Mouse (Mus musculus): ENCODE data around the gene Igsf3.

Gene Igsf3

DNA sequence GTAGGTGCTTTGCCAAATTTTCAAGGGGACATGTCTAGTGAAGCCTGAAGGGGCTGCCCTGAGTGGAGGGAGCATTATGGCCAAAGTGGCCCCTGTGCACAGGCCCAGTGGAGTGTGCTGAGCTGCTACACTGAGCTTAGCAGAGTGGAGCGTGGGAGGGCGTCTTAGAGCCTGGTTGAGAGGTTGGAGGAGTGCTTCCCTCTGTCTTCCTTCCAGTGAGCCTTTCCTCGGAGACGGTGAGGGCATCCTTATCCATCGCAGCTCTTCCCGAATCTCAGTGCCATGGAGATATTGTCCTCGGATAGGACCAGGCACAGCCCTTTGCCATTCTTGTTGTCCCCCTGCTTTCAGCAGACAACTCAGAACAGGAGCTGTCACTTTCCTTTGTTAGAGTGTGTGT is 84.2 kb downstream of the Igsf3 start:
- no peak for DNase-seq

DNA sequence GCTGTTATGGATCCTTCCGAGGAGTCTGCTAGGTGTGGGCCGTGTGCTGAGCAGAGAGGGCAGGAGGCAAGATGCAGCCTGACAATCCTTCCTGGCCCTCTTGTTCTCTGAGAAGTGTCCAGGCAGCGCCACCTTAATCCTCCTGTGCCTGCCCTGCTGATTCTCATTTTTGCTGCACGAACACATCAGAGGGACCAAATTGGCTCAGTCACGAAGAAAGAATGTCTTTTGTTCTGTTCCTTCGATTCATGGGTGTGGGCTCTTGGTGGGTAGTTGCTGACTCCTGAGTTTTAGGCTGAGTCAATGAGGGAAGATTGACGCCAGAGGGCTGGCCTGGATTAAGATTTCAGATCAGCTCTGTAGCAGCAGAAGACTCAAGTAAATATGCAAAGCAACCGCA is 84.9 kb downstream of the Igsf3 start:
- DNase-seq, result no peak

DNA sequence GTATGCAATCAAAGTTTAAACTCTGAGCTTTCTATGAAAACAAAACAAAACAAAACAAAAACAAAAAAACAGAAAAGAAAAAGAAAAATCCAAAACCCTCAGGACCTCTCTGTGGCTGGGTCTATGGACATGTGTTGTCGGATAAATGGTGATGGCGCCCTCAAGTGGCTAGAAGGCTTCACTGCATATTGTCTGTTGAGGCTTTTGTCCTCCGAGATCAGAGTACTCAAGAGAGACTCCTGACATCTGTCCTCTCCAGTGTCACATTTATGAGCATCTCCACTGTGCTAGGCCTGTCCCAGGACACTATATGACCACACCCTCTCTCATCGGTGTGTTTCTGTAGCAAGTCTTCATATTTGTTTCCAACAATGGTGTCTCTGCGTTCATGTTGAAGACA is 85.4 kb downstream of the Igsf3 start:
- DNase-seq, result peak; percentile 81

DNA sequence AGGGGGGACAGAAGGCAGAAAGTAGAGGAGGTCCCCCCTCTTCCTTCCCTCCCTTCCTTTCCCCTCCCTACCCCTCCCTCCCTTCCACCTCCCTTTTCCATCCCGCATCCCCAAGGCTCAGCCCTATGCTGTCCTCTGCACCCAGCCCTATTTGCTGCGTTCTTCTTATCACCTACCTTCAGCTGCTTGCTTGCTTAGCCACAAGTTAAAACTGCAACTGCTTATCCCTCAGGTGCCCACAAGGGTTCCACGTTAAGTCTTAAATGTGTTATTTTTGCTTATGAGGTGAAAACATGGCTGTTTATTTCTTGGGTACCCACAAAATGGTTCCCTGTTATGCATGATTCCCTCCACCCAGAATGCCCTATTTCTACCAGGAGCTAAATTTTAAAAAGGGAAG is 86.6 kb downstream of the Igsf3 start:
- no peak for DNase-seq

DNA sequence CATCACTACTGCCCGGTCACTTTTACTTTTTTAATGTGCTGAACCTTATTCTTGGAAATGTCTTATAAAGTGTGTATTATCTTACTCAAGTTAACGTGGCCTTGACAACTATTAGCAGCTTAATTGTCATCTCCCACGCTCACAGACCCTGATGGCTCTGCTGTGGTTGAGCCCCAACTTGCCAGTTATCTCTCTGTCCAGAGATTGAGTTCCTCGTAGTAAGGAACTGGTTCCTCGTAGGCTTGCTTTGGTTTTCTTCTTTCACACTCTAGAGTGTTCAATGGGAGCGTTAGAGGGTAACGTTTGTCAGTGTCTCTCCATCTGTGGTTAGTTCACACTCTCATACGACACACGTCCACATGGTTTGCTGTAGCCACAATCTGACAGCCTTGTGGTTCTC is 92.8 kb downstream of the Igsf3 start:
- no peak for DNase-seq

DNA sequence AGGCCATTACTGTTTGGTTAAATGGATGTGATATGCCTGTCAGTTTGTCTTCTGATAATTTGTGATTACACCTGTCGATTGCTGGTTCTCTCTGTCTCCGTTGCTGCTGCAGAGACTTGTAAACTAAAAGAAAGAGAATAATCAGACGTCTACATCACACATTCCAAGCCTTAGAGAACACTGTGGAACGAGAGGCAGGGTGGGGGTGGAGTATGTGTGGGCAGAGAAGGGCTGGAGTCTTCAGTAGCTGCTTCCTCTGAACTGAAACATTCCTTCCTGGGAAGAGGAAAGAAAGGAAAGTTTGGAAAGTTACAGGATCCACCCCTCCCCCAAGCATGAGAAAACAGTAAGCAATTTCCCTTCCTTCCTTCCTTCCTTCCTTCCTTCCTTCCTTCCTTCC is 95.0 kb downstream of the Igsf3 start:
- no peak for DNase-seq

DNA sequence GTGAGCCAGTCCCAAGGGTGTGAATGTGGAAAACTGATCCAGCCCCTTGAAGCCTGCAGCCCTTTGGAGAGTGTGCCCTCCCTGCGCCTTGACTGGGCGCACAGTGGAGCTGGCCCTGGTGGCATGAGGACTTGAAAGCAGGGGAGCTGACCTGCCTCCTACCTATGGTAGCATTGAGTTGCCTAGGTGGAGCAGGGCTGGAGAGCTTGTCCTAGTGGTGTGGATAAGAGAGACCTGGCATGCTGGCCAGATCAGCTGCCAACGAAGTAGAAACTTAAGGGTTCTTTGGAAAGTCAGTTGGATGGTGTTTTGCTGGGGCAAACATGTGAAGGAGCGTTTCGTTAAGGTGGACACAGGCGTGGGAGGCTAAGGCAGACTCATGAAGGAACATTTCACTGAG is 105.1 kb downstream of the Igsf3 start:
- no peak for DNase-seq

DNA sequence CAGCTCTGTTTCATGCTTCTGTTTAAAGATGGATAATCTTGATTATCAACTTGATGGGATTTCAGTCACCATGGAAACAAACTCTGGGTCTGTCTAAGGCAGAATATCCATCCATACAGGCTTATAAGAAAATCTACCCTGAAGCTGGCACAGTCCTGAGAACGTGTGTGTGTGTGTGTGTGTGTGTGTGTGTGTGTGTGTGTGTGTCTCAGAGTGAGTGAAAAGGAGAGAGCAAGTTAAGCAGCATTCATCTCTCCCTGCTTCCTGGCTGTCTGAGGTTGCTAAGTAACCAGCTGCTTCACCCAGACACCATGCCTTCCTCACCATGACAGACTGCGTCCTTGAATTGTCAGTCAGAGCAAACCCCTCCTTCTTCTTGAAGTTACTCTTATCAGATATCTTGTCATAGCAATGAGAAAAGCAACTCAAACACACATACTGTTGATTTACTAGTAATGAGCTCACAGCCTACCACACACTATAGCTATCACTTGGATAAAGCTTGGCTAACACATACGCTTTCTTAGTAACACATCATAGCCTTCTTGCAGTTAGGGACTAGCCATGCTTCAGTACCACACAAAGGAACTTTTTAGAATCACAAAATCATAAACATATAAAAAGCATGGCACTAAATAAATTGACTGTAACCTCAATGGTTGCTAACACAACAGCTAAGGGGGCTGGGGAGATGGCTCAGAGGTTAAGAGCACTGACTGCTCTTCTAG is 106.5 kb downstream of the Igsf3 start:
- no peak for DNase-seq

DNA sequence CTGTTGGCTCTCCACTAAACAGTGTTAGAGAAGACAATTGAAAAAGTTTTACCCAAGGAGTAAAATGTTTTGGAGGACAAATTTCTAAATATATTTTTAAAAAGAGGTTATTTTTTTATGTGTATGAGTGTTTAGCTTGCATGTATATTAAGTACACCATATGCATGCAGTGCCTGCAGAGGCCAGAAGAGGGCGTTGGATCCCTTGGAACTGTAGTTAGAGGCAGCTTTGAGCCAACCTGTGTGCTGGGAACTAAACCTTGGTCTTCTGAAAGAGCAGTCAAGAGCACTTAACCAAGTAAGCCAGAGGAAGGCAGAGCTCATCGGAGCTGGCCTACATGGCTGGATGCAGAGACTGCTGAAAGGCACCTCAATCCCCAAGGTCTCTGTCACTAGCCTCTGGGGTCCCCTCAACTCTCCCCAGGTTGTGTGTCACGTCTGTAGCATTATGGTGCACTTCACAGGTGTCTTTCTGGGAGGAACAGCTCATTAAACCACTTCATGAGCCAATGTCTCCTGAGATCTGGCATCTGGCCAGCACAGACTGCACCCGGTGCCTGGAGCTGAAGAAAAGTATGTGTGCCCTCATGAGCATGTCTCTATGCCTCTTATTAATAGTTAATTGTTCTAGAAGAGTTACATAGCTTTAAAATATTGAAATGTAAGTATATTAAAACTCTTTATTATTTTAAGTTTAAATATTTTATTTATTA is 109.3 kb downstream of the Igsf3 start:
- DNase-seq, result no peak

DNA sequence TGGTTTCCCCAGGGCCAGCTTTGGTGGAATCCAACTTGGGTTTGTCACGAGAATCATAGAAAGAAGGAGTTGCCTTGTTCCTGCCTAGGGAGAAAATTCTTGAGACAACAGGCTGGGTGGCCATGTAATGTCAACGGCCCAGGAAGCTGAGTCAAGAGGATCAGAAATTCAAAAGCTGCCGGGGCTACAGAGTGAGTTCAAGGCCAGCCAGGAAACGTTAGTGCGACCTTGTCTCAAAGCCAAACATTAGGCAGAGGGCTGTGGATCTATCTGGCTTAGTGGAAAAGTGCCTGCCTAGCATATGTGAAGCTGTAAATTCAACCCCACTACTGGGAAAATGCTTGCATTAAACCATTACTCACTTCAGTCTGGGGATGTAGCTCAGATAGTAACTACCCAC is 110.6 kb downstream of the Igsf3 start:
- DNase-seq, result no peak

DNA sequence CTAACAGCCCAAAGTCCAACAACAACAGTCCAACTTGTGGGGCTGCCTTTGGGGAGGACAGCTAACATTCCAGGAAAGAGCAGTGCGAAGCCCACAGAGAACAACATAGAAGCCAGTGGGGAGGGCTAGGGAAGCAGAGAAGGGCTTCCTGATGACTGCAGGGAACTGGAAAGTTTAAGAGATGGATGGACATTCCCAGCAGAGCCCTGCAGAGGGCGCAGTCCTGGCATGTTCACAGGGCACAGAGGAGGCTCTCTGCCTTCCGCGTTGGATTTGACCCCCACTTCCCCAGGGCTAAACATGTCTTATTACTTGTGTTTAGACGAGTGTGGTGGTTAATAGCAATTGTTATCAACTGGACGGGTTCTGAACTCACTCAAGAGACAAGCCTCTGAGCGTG is 111.3 kb downstream of the Igsf3 start:
- no peak for DNase-seq

DNA sequence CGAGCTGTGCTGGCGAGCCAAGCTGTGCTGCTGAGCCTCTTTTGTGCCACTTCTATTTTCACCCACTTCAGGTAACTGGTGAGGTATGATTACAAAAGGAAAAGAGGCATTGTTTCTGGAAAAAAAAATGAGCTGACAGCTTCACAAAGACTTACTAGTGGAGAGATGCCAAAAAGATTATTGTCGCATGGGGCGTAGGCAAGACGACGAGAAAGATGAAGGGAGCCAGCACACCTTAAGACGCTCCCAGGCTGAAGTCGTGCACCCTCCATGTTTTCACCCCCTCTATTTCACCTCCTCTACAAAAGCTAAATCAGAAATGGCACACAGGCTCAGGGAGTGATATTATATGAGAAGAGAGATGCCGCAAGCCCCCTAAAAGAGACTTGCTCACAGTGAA is 113.6 kb downstream of the Igsf3 start:
- no peak for DNase-seq

DNA sequence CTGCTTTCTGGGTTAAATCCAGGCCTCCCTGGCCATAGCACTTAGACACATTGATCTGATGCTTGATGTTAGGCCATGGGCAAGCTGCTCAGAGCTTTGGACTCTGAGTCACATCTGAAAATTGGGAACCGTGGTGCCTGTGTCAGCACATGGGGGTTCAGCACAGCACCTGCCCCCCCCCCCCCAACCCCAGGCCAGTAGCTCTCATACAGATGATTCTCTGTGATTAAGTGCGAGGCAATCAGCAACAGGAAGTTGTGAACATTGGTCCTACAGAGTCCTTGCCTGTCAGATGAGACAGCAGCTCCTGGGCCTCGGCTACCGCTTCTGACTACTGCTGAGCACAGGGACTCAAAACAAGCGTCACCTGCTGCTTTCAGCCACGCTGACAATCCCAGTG is 116.0 kb downstream of the Igsf3 start:
- DNase-seq, result no peak

DNA sequence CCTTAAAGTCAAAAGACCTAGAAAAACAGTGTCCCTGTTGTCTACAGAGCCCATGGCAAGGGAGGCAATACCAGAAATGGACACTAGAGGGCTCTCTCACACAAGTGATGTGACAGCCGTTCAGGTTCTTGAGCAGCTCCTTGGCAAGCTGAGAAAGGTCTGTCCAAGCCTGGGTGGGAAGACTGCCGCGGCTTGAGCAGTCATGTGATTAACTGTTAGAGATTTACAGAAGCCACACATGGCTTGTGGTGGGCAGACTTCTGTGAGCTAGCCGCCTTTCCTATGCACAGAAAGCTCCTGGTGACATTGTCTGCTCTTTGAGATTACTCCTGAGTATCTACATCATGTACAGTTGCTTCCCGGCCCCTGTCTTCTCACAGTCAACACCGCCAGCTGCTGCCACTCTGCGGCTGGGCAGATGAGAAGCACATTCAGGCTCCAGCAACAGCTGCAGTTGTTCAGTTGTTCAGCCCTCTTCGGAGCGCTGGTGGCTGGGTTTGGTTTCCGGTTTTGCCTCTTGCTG is 117.1 kb downstream of the Igsf3 start:
- peak; percentile 96 for DNase-seq

DNA sequence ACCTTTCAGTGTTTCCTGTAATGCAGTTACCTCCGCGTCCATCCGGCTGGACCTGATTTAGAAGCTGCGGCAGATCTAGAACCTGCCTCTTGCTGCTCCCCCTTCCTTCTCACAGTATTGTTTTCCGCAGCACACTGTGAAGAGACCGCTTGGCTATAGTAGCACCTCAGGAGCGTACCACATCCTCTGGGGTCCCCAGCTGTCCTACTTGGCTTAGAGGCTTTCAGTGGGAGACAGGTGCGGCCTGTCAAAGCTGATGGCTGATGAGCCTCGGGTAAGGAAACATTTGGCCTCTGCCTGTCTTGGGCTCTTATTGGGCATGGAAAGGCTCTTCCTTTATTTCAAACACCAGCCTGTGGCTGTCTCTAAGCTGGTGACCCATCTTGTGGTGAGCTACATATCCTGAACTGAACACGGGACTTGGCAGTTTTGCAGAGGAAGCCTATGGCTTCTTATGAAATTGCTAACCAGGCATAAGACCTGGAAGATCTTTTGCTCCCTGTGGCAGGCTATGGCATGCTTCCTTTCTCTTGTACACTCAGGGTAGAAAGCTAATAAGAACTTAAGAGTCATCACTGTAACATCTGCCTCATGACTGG is 120.6 kb downstream of the Igsf3 start:
- no peak for DNase-seq

DNA sequence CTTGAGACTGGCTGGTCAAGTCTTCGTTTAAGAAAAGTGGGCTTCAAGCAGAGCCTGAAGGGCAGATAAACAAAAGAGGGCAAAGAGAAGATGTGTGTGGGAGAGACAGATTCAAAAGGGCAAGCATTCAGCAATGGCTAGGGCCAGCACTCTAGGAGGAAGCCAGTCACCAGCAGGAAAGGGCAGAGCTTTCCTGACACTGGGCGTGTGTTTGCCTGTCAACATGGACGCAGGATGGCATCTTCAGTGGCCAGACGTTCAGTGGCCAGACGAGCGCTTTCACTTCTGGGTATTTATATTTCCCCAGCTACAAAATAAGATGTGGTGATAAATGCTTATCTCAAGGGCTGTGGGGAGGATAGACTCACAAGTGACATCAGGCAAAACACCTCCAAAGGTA is 123.0 kb downstream of the Igsf3 start:
- no peak for DNase-seq

DNA sequence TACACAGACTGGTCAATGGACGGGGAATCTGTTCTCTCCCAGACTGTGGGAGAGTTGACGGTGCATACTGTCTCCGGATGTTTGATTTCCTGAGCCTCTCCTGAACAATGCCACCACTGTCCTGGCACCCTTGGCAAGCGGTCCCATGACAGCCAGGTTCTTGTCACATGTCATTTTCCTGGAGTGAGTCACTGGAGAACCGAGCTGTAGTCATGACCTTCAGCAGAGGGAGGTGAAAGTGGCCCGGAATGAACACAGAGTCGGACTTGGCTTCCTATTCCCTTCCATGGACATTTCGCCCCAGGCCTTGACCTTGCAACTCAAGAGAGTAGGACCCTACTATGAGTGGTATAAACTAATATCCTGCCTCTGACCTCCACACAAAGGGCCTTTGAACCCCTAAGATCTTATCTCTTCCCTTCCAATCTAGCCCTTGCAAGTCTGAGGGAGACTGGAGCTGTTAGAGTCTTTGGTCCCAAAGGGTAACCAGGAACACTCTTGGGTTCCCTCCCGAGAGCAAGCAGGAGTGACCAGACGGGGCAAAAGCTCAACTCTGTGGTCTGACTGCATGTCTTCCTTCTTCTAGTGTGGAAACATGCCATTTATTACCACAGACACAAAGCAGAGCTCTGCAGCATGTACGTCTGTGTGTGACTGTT is 123.6 kb downstream of the Igsf3 start:
- DNase-seq, result peak; percentile 74

DNA sequence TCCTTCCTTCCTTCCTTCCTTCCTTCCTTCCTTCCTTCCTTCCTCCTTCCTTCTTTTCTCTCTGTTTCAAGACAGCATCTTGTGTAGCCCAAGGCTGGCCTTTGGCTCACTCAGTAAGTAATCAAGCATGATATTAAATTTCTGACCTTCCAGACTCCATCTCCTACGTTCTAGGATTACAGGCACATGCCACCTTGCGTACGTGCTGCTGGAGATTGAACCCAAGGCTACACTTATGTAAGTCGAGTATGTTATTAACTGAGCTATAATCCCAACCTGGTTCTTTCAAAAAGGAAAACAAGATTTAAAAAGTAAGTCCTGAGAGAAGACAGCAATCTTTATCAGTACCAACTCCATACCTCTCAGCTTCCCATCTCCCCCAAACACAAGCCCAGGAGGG is 124.7 kb downstream of the Igsf3 start:
- peak; percentile 89 for DNase-seq

DNA sequence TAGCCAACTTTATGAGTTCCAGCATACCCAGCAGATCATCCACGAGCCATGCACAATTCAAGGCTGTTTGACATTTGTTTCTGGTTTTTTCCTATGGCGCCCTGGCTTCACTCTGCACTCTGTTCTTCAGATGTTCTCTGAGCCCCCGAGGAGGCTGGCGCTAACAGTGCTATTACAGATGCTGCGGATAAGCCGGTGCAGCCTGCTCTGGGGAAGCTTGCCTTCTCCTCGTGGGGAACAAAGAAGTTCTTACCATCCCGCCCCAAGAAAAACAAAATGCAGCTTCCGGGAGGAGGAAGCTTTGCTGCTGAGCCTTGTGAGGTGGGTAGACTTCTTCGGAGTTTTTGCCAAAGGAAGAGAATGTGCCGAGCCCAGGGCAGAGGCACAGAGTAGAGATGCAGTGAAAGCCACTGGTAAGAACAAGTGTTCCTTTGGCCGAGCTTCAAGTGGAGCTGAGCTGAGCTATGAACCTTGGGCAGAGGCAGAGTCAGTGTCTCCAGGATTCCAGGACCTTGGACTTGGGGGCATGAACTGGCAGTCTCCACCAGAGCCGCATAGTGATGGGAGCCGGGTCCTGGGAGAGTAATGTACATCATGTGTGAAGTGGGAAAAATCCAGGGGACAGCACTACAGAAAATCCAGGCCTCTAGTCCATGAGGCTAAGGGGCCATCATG is 125.3 kb downstream of the Igsf3 start:
- peak; percentile 93 for DNase-seq

DNA sequence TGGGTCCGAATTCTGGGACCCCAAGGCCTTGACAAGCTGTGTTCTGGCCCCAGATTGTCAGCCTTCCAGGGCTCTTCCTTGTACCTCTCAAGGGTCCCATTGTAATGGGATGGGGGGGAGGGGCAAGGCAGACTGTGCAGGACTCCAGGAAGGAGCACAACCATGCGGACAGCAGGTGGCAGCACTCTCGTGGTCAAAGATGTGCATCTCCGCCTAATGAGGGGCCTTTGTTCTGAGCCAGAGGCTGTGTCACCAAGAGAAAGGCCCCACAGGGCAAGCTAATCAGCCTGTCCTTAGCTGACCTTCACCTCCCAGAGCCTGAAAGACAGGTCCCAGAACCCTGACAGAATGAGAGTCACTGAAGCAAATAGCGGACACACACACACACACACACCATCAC is 129.3 kb downstream of the Igsf3 start:
- DNase-seq, result peak; percentile 95

DNA sequence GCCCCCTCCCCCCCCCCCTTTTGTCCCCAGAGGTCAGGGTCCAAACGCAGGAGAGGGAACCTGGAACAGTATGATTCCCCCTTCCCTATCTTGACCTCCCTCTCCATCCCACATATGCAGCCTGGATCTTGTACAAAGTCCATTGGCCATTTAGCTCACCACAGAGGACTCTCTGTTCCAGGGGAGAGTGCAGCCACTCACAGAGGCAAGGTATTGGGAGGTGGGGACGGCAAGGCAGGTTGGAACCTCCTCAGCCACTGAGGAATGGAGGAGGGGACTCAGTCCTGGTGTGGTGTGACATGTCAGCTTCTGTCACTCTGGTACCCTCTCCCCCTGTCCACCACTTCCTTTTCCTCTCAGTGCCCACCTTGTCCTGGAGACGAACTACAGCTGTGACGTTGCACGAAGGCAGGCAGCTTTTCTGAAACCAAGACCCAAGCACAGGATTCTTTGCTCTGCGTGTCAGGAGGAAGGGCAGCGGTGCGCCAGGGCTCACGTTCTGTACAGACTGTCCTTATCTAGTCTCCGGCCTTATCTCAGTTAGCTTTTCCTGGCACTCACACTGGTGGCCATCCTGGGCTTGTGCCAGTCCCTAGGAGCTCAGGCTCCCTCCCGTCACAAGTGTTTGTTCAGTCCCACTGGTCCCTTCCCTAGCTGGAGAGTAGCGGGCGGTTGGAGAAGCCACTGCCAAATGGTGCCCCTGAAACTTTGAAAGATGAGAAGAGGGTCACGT is 130.3 kb downstream of the Igsf3 start:
- peak; percentile 92 for DNase-seq

DNA sequence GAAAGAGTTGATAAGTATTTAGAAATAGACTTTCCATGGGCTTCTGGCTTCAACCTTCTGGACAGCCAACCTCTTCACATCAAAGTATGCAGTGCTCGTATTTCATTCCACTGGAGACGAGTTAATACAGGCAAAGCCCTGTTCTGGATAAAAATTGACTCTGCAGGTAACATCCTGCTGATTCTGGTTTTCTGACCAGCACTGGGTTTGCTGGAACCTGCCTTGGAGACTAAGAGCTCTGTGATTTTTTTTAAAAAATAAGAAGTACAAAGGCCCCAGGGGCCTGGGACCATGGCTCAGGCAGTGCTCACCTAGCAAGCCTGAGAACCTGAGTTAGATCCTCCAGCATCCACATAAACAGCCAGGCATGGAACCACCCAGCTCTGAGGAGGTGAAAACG is 130.9 kb downstream of the Igsf3 start:
- DNase-seq, result peak; percentile 91

All from kidney, adult 9 months (tissue).